Mouse (Mus musculus): Measurements from ENCODE around the gene B3galt2. TPM values are rescaled to one million over a fixed set of nuclear protein-coding genes. Genes with fewer than 3 reads are reported as not detected.

Gene B3galt2
- polyA plus RNA-seq (2014; fragmentation: Nextera tagmentation; extraction: Ambion mirVana): 1.2 and 2.1 TPM in 2 replicates

DNA sequence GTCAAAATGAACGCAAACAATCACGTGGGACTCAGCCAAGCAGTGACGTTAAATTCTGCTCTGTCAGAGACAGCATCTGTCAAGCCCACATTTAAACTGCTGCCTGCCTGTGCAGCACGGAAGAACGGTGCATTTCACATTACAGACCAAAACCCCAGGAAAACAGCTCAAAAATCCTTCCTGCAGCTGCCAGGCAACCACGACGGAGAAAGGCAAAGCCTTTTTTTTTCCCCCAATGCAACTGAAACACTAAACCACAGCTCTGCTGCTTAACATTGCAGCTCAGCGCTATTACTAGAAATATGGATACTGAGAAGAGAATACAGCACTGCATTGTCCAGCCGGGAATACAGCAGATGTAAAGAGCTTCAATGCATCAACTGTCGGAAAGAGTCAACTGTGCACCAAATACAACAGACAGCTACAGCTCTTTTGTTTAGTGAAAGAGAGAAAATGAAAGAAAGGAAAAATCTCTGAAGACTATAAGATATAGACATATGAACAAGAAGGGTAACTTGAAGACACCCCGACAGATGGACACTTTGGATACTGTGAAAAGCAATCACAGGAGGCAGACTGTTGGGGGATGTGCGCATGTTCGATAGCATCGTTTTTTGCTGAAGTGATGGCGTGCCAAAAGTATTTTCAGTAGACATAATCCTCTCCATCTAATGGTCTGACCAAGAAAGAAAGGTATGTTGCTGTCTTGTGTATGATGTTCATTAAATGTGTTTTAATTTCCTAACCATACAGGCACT, at the start of gene B3galt2:
TSS of gene B3galt2 (plus strand) at position 15 of the 758 bp plus-strand sequence.
- no peaks in the 10 kb centered on the region for H3K4me1 ChIP-seq (replicated peaks; ENCODE audit: control insufficient read depth, insufficient read depth, low read length)
- H3K9ac ChIP-seq (ENCODE audit: low read depth, low read length): peak within 1 kb of the TSS; percentile 17; the same call in 1 of the 2 replicates
- ATAC-seq (ENCODE audit: low FRiP score) (peak; percentile 89), DNase-seq (ENCODE audit: low spot score) (peak; percentile 41)
- no peaks in the 10 kb centered on the region for H3K27me3 ChIP-seq (ENCODE audit: control insufficient read depth, insufficient read depth, low read length)
- WGBS: 53% methylated on average over 15 of the region's 15 CpGs
- H3K4me3 ChIP-seq (ENCODE audit: low read depth, low read length): peak within 1 kb of the TSS; percentile 22
- H3K36me3 ChIP-seq (ENCODE audit: control insufficient read depth, insufficient read depth, low read length): no peaks in the 10 kb centered on the region
- peak within 1 kb of the TSS; percentile 2 for H3K4me2 ChIP-seq (replicated peaks; ENCODE audit: low read depth, low read length)
- H3K27ac ChIP-seq (ENCODE audit: low read depth, low read length): peak within 1 kb of the TSS; percentile 61
- no peaks in the 10 kb centered on the region for H3K9me3 ChIP-seq (ENCODE audit: control insufficient read depth, low read length)

DNA sequence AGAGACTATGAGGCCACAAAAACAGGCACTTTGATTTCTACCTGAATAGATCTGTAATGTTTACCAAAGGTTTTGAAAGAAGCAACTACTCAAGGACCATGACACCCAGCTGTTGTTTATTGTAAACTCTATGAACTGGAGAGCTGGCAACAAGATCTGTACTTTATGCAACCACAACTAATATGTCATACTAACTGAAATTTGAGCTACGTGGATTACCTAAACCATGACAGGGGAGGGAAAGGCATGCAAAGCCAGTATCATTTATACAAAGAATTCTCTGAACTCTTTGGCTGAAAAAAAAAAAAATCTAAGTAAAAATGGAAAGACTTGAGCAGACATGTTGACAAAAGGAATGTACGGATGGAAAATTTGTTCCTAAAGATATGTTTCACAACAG, 43.6 kb upstream of the B3galt2 start:
- no peak for DNase-seq (ENCODE audit: low spot score)
- Histone ChIP-seq H3K4me2 (replicated peaks; ENCODE audit: low read depth, low read length) (no peak overlapping the region), H3K27me3 (ENCODE audit: control insufficient read depth, insufficient read depth, low read length) (no peaks in the 10 kb centered on the region), H3K9me3 (ENCODE audit: control insufficient read depth, low read length) (no peaks in the 10 kb centered on the region), H3K4me1 (replicated peaks; ENCODE audit: control insufficient read depth, insufficient read depth, low read length) (no peaks in the 10 kb centered on the region), H3K36me3 (ENCODE audit: control insufficient read depth, insufficient read depth, low read length) (no peaks in the 10 kb centered on the region), H3K4me3 (ENCODE audit: low read depth, low read length) (no peak overlapping the region), H3K27ac (ENCODE audit: low read depth, low read length) (no peak overlapping the region), H3K9ac (ENCODE audit: low read depth, low read length) (no peak overlapping the region)
- 91% methylated on average over 2 of the region's 2 CpGs for WGBS
- no peak for ATAC-seq (ENCODE audit: low FRiP score)

DNA sequence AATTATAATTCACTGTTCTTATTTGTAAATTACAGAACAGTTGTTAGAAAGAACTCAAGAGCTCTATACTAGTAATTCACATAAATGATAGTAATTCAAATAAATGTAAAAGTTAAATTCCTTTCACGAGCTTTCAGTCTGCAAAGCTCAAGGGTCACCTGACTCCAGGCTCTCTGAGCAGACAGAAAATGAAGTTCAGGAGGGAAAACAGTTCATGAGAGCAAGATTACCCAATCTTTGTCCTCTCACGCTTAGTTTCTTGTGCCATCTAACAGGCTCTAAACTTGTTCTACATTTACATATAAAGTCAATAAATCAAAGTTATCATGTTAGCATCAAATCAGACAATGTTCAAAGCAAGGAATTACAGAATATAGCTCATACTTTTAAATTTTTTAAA, 31.6 kb upstream of the B3galt2 start:
- 93% methylated on average over 2 of the region's 2 CpGs for WGBS
- H3K4me1 ChIP-seq (replicated peaks; ENCODE audit: control insufficient read depth, insufficient read depth, low read length): no peaks in the 10 kb centered on the region

GRCm38 (mm10) chr1:143612901-143613300, 27.6 kb upstream of the B3galt2 start:
- ATAC-seq (ENCODE audit: low FRiP score): no peak
- H3K36me3 ChIP-seq (ENCODE audit: control insufficient read depth, insufficient read depth, low read length): no peaks in the 10 kb centered on the region; the same call in none of the 2 replicates
- no peaks in the 10 kb centered on the region for H3K9me3 ChIP-seq (ENCODE audit: control insufficient read depth, low read length)
- H3K4me2 ChIP-seq (replicated peaks; ENCODE audit: low read depth, low read length): no peak overlapping the region
- no peak for DNase-seq (ENCODE audit: low spot score)
- H3K4me1 ChIP-seq (replicated peaks; ENCODE audit: control insufficient read depth, insufficient read depth, low read length): no peaks in the 10 kb centered on the region
- no peak overlapping the region for H3K9ac ChIP-seq (ENCODE audit: low read depth, low read length)
- no peaks in the 10 kb centered on the region for H3K27me3 ChIP-seq (ENCODE audit: control insufficient read depth, insufficient read depth, low read length)
- 94% methylated on average over 2 of the region's 2 CpGs for WGBS
- H3K27ac ChIP-seq (ENCODE audit: low read depth, low read length): no peak overlapping the region
- H3K4me3 ChIP-seq (ENCODE audit: low read depth, low read length): no peak overlapping the region

More for the DNA sequence above, 31.6 kb upstream of the B3galt2 start:
- H3K27me3 ChIP-seq (ENCODE audit: control insufficient read depth, insufficient read depth, low read length): no peaks in the 10 kb centered on the region
- DNase-seq (ENCODE audit: low spot score): no peak
- no peaks in the 10 kb centered on the region; the same call in 1 of the 2 replicates for H3K36me3 ChIP-seq (ENCODE audit: control insufficient read depth, insufficient read depth, low read length)
- no peak overlapping the region for H3K27ac ChIP-seq (ENCODE audit: low read depth, low read length)
- no peak for ATAC-seq (ENCODE audit: low FRiP score)
- H3K4me2 ChIP-seq (replicated peaks; ENCODE audit: low read depth, low read length): no peak overlapping the region
- no peaks in the 10 kb centered on the region for H3K9me3 ChIP-seq (ENCODE audit: control insufficient read depth, low read length)
- no peak overlapping the region for H3K9ac ChIP-seq (ENCODE audit: low read depth, low read length)
- no peak overlapping the region for H3K4me3 ChIP-seq (ENCODE audit: low read depth, low read length)

- no peaks in the 10 kb centered on the region; the same call in 1 of the 2 replicates for H3K36me3 ChIP-seq (ENCODE audit: control insufficient read depth, insufficient read depth, low read length)
- ATAC-seq (ENCODE audit: low FRiP score): no peak
- H3K9me3 ChIP-seq (ENCODE audit: control insufficient read depth, low read length): no peaks in the 10 kb centered on the region
- DNase-seq (ENCODE audit: low spot score): no peak
- H3K4me1 ChIP-seq (replicated peaks; ENCODE audit: control insufficient read depth, insufficient read depth, low read length): no peaks in the 10 kb centered on the region
- no peaks in the 10 kb centered on the region for H3K27me3 ChIP-seq (ENCODE audit: control insufficient read depth, insufficient read depth, low read length)
- no peak overlapping the region for H3K4me2 ChIP-seq (replicated peaks; ENCODE audit: low read depth, low read length)
- 54% methylated on average over 2 of the region's 2 CpGs for WGBS
- H3K27ac ChIP-seq (ENCODE audit: low read depth, low read length): no peak overlapping the region
- H3K9ac ChIP-seq (ENCODE audit: low read depth, low read length): no peak overlapping the region
- no peak overlapping the region for H3K4me3 ChIP-seq (ENCODE audit: low read depth, low read length)
Measured at GRCm38 (mm10) chr1:143619760-143620159, 20.7 kb upstream of the B3galt2 start.

DNA sequence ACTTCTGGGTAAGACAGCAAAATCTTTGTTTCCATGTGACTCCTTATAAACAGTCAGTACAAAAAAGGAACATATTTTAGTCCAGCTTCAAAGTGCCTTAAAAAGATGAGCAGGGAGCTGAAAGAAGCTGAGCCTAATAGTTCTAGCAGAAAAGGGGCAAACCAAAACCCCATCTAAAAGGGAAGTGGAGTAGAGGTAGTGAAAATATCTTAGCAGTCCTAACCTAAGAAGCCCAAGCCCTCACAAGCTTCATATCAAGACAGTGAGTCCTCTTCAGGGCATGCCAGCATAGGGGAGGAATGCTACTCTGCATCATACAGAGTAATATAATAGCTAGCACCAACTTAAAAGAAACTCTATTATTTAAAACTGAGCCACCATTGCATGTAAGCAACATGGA, 18.5 kb upstream of the B3galt2 start:
- Histone ChIP-seq H3K9ac (ENCODE audit: low read depth, low read length) (no peak overlapping the region), H3K4me2 (replicated peaks; ENCODE audit: low read depth, low read length) (no peak overlapping the region), H3K9me3 (ENCODE audit: control insufficient read depth, low read length) (no peaks in the 10 kb centered on the region), H3K4me1 (replicated peaks; ENCODE audit: control insufficient read depth, insufficient read depth, low read length) (no peaks in the 10 kb centered on the region), H3K36me3 (ENCODE audit: control insufficient read depth, insufficient read depth, low read length) (peaks cover 2% of the 10 kb centered on the region; the same call in 1 of the 2 replicates), H3K27ac (ENCODE audit: low read depth, low read length) (no peak overlapping the region), H3K27me3 (ENCODE audit: control insufficient read depth, insufficient read depth, low read length) (no peaks in the 10 kb centered on the region), H3K4me3 (ENCODE audit: low read depth, low read length) (no peak overlapping the region)
- DNase-seq (ENCODE audit: low spot score) (no peak), ATAC-seq (ENCODE audit: low FRiP score) (no peak)

DNA sequence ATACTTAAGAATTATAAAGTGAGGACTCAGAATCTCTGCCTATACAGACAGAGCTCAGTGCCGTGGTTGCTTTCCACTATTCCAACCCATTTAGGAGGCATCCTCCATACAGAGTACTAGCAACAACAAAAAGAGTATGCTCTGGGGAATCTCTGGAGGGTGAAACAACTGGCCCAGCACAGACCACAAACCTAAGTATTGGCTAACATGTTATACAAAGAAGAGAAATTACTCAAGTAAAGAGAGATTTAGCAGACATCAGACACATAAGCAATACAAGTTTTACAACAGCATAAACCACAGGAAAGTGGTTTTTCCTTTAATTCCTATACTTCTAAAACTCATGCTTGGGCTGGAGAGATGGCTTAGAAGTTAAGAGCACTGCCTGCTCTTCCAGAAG, 17.8 kb upstream of the B3galt2 start:
- H3K4me2 ChIP-seq (replicated peaks; ENCODE audit: low read depth, low read length): no peak overlapping the region
- no peak overlapping the region for H3K27ac ChIP-seq (ENCODE audit: low read depth, low read length)
- H3K9ac ChIP-seq (ENCODE audit: low read depth, low read length): no peak overlapping the region
- no peaks in the 10 kb centered on the region for H3K27me3 ChIP-seq (ENCODE audit: control insufficient read depth, insufficient read depth, low read length)
- DNase-seq (ENCODE audit: low spot score) (no peak), ATAC-seq (ENCODE audit: low FRiP score) (no peak)
- no peak overlapping the region for H3K4me3 ChIP-seq (ENCODE audit: low read depth, low read length)
- H3K4me1 ChIP-seq (replicated peaks; ENCODE audit: control insufficient read depth, insufficient read depth, low read length): no peaks in the 10 kb centered on the region
- H3K36me3 ChIP-seq (ENCODE audit: control insufficient read depth, insufficient read depth, low read length): 0 out of 2 replicates have a peak, but pooled peaks cover 2% of the 10 kb centered on the region
- H3K9me3 ChIP-seq (ENCODE audit: control insufficient read depth, low read length): no peaks in the 10 kb centered on the region
- WGBS: 97% methylated on average over 1 of the region's 1 CpGs

DNA sequence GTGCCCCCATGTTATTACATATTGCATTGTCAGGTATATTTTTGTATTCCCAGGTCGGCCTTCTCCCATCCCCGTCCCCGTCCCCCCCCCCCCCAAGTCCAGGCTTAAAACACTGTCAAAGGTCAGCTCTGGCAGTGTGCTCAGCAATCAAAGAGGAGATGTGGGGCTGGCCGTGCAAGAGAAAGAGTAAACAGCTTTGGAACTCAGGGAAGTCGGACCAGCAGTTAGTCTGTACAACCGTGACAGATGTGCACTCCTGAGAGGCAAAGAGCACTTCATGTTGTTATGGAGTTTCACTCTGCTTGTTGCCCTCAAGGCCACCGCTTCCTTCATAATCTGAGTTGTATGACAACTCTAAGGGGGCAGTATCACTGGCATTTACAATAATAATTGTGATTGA, 9.1 kb upstream of the B3galt2 start:
- Histone ChIP-seq H3K27me3 (ENCODE audit: control insufficient read depth, insufficient read depth, low read length) (no peaks in the 10 kb centered on the region), H3K4me3 (ENCODE audit: low read depth, low read length) (no peak overlapping the region), H3K27ac (ENCODE audit: low read depth, low read length) (no peak overlapping the region), H3K9ac (ENCODE audit: low read depth, low read length) (no peak overlapping the region), H3K4me1 (replicated peaks; ENCODE audit: control insufficient read depth, insufficient read depth, low read length) (no peaks in the 10 kb centered on the region), H3K36me3 (ENCODE audit: control insufficient read depth, insufficient read depth, low read length) (no peaks in the 10 kb centered on the region), H3K9me3 (ENCODE audit: control insufficient read depth, low read length) (no peaks in the 10 kb centered on the region), H3K4me2 (replicated peaks; ENCODE audit: low read depth, low read length) (no peak overlapping the region)
- ATAC-seq (ENCODE audit: low FRiP score) (no peak), DNase-seq (ENCODE audit: low spot score) (no peak)
- 60% methylated on average over 7 of the region's 7 CpGs for WGBS

DNA sequence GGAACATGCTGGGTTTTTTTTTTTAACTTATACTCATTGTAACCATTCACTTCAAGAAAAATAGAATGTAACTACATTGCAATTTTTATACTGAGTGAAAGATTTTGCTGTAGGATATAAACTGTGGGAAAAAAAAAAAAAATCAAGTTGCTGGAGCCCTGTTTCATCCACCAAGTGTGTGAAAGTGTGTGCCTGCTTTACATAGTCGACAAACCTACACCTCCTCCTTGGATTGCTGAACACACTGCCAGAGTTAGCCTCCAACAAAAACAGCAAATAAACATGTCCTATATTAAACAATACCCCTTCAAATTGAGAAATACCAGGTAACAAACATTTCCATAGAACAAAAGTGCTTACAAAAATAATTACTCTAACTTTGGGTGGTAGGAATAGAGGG, 8.1 kb upstream of the B3galt2 start:
- H3K27me3 ChIP-seq (ENCODE audit: control insufficient read depth, insufficient read depth, low read length): no peaks in the 10 kb centered on the region
- 78% methylated on average over 1 of the region's 1 CpGs for WGBS

More for the DNA sequence above, 8.1 kb upstream of the B3galt2 start:
- Histone ChIP-seq H3K9ac (ENCODE audit: low read depth, low read length) (no peak overlapping the region), H3K4me1 (replicated peaks; ENCODE audit: control insufficient read depth, insufficient read depth, low read length) (no peaks in the 10 kb centered on the region), H3K9me3 (ENCODE audit: control insufficient read depth, low read length) (no peaks in the 10 kb centered on the region), H3K4me3 (ENCODE audit: low read depth, low read length) (no peak overlapping the region), H3K4me2 (replicated peaks; ENCODE audit: low read depth, low read length) (no peak overlapping the region), H3K27ac (ENCODE audit: low read depth, low read length) (no peak overlapping the region), H3K36me3 (ENCODE audit: control insufficient read depth, insufficient read depth, low read length) (no peaks in the 10 kb centered on the region)
- DNase-seq (ENCODE audit: low spot score) (no peak), ATAC-seq (ENCODE audit: low FRiP score) (no peak)

Measured in hindbrain, embryonic 11.5 days (tissue).